Mouse (Mus musculus) lung, embryonic 16.5 days (tissue): ENCODE measurements around the gene Rbm33. TPM values are rescaled to one million over a fixed set of nuclear protein-coding genes. Genes with fewer than 3 reads are reported as not detected.

Source experiments
- ATAC-seq: fragments of 200-750 bp; cut with Nextera tagmentation; 2 replicates; pipeline ENCODE4 v1.8.0; 2017; ENCODE audit warnings: low read depth, mild to moderate bottlenecking, moderate library complexity
- H3K27ac ChIP-seq: fragments of 300-500 bp; sonication (generic); 2 replicates; pipeline ENCODE4 v1.5.1; 2014; ENCODE audit warnings: mild to moderate bottlenecking, control low read depth, low read length
- H3K27me3 ChIP-seq: fragments of 300-500 bp; sonication (generic); 2 replicates; pipeline ENCODE4 v1.6.1; 2014; ENCODE audit warnings: low read depth, low read length, mixed read lengths; ENCODE audit not compliant: control insufficient read depth, insufficient read depth
- H3K36me3 ChIP-seq: fragments of 300-500 bp; sonication (generic); 2 replicates; pipeline ENCODE4 v1.6.1; 2014; ENCODE audit warnings: low read length; ENCODE audit not compliant: control insufficient read depth, insufficient read depth
- H3K4me1 ChIP-seq: fragments of 300-500 bp; sonication (generic); replicated peaks from 2 replicates; pipeline ENCODE4 v1.6.1; 2014; ENCODE audit warnings: low read length, mixed read lengths; ENCODE audit not compliant: control insufficient read depth, insufficient read depth
- H3K4me2 ChIP-seq: fragments of 300-500 bp; sonication (generic); 2 replicates; pipeline ENCODE4 v1.6.1; 2014; ENCODE audit warnings: low read depth, low read length, control low read depth
- H3K4me3 ChIP-seq: fragments of 300-500 bp; sonication (generic); 2 replicates; pipeline ENCODE4 v1.5.1; 2014; ENCODE audit warnings: mild to moderate bottlenecking, low read length, control low read depth
- H3K9ac ChIP-seq: fragments of 300-500 bp; sonication (generic); 2 replicates; pipeline ENCODE4 v1.6.1; 2014; ENCODE audit warnings: low read length, control low read depth
- H3K9me3 ChIP-seq: fragments of 300-500 bp; sonication (generic); 2 replicates; pipeline ENCODE4 v1.6.1; 2016; ENCODE audit warnings: low read length; ENCODE audit not compliant: control insufficient read depth
- WGBS: fragments of 180-500 bp; shearing (Covaris S2); extraction: QIAGEN DNeasy Blood & Tissue Kit; methylation state at CpG from one replicate; pipeline ENCODE4 v1.1.7; 2014; 5-methylcytosine and 5-hydroxymethylcytosine counted together
- polyA plus RNA-seq: library from polyadenylated mRNA; unstranded; fragments of >200 nt; fragmentation: Nextera tagmentation; extraction: Ambion mirVana; gene quantifications from 2 replicates; pipeline ENCODE4 v1.2.1, GENCODE M21; 2015

Gene Rbm33
- polyA plus RNA-seq, 1 experiment from 2014 or later, result 12.1 TPM

DNA sequence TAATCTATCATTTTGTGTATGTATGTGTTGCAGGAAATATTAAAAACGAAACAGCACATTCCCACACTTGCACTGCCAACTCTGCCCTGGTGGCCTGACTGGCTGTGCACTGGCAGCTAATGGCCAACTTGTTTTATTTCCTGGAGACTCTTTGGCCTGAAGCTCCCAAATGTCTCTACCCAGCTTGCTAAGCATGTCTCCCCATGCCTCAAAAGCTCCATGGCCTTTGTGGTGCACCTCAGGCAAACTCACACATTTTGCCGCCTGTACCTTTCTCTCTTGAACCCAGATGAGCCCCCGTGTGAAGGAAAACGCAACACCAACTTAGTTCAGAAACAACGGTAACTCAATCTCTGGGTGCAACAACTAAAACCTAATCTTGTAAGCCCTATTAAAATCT, 136.2 kb downstream of the Rbm33 start:
- H3K4me1 ChIP-seq, result peaks cover 13% of the 10 kb centered on the region; the same call in 1 of the 2 replicates
- 80% methylated on average over 5 of the region's 5 CpGs for WGBS
- no peak overlapping the region for H3K27ac ChIP-seq
- H3K4me2 ChIP-seq, result no peak overlapping the region
- H3K4me3 ChIP-seq, result no peak overlapping the region
- no peak overlapping the region for H3K9ac ChIP-seq
- no peaks in the 10 kb centered on the region for H3K9me3 ChIP-seq
- H3K27me3 ChIP-seq, result peaks cover 21% of the 10 kb centered on the region
- no peak for ATAC-seq
- H3K36me3 ChIP-seq, result no peaks in the 10 kb centered on the region

DNA sequence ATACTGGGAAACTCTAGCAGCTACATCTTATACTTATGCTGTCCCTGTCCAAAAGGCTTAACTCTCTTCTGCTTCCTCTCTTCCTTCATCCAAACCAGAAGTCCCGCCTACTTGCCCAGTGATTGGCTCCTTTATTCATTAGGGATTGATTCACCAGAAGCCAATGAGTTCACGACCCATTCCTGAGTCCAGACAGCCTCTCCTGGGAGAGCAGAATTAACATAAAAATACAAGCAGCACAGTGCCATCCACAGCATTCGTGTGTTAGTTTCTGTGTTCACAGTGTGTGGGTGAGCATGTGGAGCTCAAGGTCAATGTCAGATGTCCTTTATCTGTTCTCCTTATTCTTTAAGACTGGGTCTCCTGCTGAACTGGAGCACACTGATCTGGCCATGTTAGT, 136.6 kb downstream of the Rbm33 start:
- Histone ChIP-seq H3K27ac (no peak overlapping the region), H3K4me3 (no peak overlapping the region), H3K4me1 (peaks cover 13% of the 10 kb centered on the region; the same call in 1 of the 2 replicates), H3K27me3 (peaks cover 26% of the 10 kb centered on the region), H3K4me2 (no peak overlapping the region), H3K9me3 (no peaks in the 10 kb centered on the region), H3K36me3 (no peaks in the 10 kb centered on the region), H3K9ac (no peak overlapping the region)
- no peak for ATAC-seq
- 48% methylated on average over 3 of the region's 3 CpGs for WGBS

DNA sequence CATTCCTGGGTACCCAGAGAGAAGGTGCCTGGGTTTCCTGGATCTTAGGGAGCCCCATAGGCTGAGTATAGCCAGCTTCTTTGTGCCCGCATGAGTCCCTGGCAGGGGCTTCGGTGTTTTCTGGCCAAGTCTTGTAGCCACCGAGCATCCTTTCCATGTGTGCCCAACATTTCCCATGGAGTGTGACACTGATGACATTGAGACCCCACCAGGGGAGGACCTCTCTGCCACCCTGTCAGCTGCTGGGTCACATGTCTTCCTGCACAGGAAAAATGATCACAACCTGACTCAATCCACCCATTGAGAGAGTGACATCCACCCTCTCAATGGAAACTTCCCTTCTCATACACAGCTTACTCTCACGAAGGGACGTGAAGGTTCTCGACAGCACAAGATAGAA, 137.6 kb downstream of the Rbm33 start:
- Histone ChIP-seq H3K4me3 (no peak overlapping the region), H3K4me1 (peaks cover 13% of the 10 kb centered on the region; the same call in 1 of the 2 replicates), H3K27me3 (peaks cover 36% of the 10 kb centered on the region), H3K27ac (no peak overlapping the region), H3K9ac (no peak overlapping the region), H3K36me3 (no peaks in the 10 kb centered on the region), H3K9me3 (no peaks in the 10 kb centered on the region), H3K4me2 (no peak overlapping the region)
- no peak for ATAC-seq
- WGBS, result 90% methylated on average over 6 of the region's 6 CpGs

DNA sequence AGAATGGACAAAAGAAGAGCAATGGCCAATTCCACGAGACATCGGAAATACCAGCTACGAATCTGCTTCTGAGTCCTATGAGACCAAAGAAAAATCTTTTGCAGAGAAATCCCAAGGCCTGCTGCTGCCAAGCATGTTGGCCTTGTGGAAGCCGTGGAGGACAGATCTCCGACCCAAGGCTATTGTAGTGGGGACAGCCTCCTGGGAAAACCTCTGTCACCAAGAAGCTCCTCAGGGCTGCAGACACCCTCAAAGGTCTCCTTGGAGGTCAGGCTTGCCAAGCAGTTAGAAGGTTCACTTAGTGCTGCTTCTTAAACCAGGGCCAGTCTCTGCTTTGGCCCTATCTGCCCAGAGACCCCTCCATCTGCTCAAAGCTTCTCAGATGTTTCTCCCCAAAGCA, 138.8 kb downstream of the Rbm33 start:
- no peaks in the 10 kb centered on the region for H3K36me3 ChIP-seq
- peaks cover 48% of the 10 kb centered on the region for H3K27me3 ChIP-seq
- peaks cover 17% of the 10 kb centered on the region for H3K4me1 ChIP-seq
- ATAC-seq, result no peak
- H3K4me2 ChIP-seq, result no peak overlapping the region
- H3K9me3 ChIP-seq, result no peaks in the 10 kb centered on the region
- H3K27ac ChIP-seq, result peak overlapping the region; percentile 4; the same call in 1 of the 2 replicates
- H3K9ac ChIP-seq, result no peak overlapping the region
- WGBS, result 80% methylated on average over 5 of the region's 5 CpGs
- H3K4me3 ChIP-seq, result no peak overlapping the region

DNA sequence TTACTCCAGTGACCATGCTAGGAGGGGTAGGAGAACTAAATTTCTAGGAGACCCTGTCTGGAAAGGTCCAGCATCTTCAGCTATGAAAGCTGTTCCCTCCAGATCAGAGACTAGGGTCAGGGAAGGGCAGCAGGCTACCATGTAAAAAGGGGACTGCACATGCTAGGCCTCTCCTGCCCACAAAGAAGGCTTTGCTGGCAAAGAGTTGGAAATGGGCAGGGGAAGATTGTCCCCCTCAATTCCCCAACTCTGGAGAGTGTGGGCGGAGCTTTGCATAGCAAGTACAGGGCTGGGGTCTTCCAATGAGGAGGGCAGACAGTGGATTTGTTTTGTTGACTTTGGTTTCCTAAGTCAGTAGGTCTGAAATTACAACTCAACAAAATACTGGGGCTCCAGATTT, 139.4 kb downstream of the Rbm33 start:
- Histone ChIP-seq H3K27ac (0 out of 2 replicates have a peak overlapping the region, but pooled peaks have one; percentile 27), H3K36me3 (no peaks in the 10 kb centered on the region), H3K4me2 (no peak overlapping the region), H3K9me3 (no peaks in the 10 kb centered on the region), H3K27me3 (peaks cover 54% of the 10 kb centered on the region), H3K4me3 (no peak overlapping the region), H3K4me1 (peaks cover 17% of the 10 kb centered on the region), H3K9ac (no peak overlapping the region)
- no peak for ATAC-seq
- WGBS, result 58% methylated on average over 1 of the region's 1 CpGs

DNA sequence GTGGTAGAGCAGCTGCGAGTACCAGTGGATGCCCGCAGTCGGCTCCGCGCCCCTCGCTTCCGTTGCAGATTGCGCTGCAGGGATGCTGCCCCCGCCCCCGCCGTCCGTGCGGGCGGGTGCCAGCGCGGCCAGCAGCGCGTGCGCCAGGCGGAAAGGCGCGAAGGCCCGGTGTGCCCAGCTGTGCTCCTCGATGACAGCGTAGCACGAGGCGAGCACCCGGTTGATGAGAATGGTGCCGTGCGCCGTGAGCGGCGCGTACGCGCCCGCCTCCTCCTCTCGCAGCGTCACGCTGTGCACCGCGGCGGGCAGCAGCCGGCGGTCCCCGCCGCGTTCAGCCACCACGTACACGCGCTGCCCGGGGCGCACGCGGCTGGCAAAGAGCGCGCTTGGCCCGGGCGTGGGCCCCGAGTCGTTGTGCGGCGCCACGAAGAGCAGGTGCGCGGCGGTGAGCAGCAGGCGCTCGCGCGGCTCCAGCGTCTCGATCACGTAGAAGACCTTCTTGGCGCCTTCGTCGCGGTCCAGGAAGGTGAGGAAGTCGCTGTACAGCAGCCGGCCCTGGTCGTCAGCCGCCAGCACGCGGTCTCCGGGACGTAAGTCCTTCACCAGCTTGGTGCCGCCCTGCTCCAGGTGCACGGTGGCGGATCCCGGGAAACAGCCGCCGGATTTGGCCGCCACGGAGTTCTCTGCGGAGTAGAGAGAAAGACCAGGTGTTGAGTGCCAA, 141.2 kb downstream of the Rbm33 start:
- peak overlapping the region; percentile 61 for H3K4me2 ChIP-seq
- peak overlapping the region; percentile 48 for H3K4me3 ChIP-seq
- H3K27ac ChIP-seq, result peak overlapping the region; percentile 93
- peak overlapping the region; percentile 66 for H3K9ac ChIP-seq
- ATAC-seq, result no peak
- H3K27me3 ChIP-seq, result peaks cover 71% of the 10 kb centered on the region
- no peaks in the 10 kb centered on the region for H3K9me3 ChIP-seq
- 2% methylated on average over 81 of the region's 95 CpGs for WGBS
- no peaks in the 10 kb centered on the region for H3K36me3 ChIP-seq
- peaks cover 20% of the 10 kb centered on the region for H3K4me1 ChIP-seq

DNA sequence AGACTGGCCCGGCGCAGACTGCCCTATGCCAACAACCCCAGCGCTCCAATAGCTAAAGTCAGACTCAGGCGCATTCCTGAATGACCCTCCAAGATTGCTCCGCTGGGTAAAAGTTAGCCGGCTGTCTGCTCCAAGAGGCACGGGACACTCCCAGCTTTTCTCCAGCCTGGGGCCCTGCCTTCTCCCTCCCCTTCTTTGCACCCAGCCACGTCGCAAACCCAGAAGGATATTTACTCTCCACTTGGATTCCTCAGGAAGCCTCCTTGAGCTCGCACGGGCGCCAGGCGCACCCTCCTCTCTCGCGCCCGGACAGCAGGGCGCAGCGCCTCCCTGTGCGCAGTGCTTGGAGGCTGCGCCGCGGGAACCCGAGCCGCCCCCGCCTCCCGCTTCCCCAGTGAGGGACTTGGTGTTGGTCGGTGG, 141.9 kb downstream of the Rbm33 start:
- H3K4me2 ChIP-seq, result peak overlapping the region; percentile 61
- under 1% methylated on average over 27 of the region's 27 CpGs for WGBS
- peak overlapping the region; percentile 93 for H3K27ac ChIP-seq
- H3K27me3 ChIP-seq, result peaks cover 79% of the 10 kb centered on the region
- H3K4me3 ChIP-seq, result peak overlapping the region; percentile 48
- ATAC-seq, result peak; percentile 88
- no peaks in the 10 kb centered on the region for H3K36me3 ChIP-seq
- peak overlapping the region; percentile 66 for H3K9ac ChIP-seq
- H3K4me1 ChIP-seq, result peaks cover 20% of the 10 kb centered on the region
- no peaks in the 10 kb centered on the region for H3K9me3 ChIP-seq

DNA sequence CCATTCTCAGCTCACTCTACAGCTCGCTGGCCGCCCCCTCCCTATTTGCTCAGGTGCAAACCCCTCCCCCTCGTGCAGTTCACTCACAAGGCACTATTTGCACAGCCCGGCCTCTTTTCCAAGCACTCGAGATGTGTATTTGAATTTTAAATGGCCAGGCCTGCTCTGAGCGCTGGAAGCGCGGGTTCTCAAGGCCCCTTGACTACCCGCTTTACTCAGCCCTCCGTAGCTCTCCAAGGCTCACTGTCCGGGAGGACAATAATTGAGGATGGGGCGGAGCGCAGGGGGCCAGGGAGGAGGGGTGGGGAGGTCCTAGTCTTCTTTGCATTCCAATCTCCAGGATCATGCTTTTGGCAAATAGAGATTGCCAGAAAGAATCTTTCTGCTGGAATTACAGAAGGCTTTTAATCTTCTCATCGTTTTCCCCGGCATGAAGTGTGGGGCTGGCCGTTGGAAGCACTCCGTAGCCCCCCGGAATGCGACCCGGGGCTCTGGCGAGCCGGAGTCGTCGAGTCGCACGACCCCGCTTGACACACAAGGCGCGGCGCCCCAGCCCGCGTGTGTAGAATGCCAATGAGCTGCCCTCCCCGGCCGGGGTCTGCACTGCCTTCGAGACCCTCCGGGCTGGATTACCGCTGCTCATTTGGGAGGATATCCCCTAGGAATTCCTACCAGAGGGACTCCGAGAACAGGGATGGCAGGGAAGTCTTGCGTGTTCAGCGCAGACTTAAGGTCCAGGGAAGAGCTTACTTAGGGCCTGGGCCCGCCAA, 142.7 kb downstream of the Rbm33 start:
- WGBS, result 1% methylated on average over 41 of the region's 41 CpGs
- H3K9me3 ChIP-seq, result no peaks in the 10 kb centered on the region
- H3K9ac ChIP-seq, result peak overlapping the region; percentile 41
- peak overlapping the region; percentile 65 for H3K4me2 ChIP-seq
- H3K27ac ChIP-seq, result peak overlapping the region; percentile 96
- H3K27me3 ChIP-seq, result peaks cover 87% of the 10 kb centered on the region
- peak overlapping the region; percentile 48 for H3K4me3 ChIP-seq
- H3K36me3 ChIP-seq, result no peaks in the 10 kb centered on the region
- ATAC-seq, result peak; percentile 80
- H3K4me1 ChIP-seq, result peaks cover 20% of the 10 kb centered on the region

DNA sequence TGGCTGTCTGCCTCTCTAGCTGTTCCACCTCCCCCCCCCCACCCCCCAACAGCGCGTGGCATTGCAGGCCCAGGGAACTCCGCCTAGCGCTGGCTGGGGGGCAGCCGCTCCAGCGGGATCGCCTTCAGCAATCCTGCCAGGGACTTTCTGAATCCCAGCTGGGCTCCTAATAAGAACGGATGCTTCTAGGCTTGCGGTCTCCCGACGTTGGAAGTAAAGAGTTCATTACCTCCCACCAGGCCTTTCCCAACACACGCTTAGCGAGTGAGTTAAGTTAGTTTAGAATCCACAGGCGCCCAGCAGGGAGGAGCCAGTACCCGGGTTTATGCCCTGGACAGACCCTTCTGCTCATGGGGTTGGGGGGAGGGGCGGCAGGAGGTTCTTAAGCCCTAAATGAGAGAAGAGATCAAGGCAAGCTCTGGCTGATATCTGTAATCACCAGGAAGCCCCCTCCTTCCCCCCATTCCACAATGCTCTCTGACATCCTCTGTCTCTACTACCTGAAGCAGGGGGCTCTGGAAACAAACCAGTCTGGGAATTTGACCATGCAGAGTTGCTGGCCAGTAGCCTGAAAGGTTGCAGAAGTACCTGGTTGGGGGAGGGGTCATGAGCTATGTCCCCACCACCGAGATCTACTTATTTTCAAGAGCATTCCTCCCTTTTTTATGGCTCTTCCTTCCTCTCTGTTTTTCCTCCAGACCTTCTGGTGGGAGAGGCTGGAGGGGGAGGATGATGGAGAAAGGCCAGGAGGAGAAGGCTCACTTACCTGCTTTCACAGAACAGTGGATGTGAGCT, 143.8 kb downstream of the Rbm33 start:
- Histone ChIP-seq H3K4me1 (peaks cover 20% of the 10 kb centered on the region), H3K27me3 (peaks cover 94% of the 10 kb centered on the region), H3K4me2 (peak overlapping the region; percentile 65), H3K9me3 (no peaks in the 10 kb centered on the region), H3K4me3 (peak overlapping the region; percentile 63), H3K9ac (peak overlapping the region; percentile 41), H3K27ac (peak overlapping the region; percentile 96), H3K36me3 (no peaks in the 10 kb centered on the region)
- 1% methylated on average over 17 of the region's 17 CpGs for WGBS
- ATAC-seq, result no peak
